Mouse (Mus musculus): ENCODE data around the gene Nckap5. TPM values are rescaled to one million over a fixed set of nuclear protein-coding genes. Genes with fewer than 3 reads are reported as not detected.

The Nckap5 gene
- total RNA-seq, 1 experiment from 2014 or later: 39.6 TPM

GRCm38 (mm10) chr1:126557791-126558294 is 272.8 kb downstream of the Nckap5 start:
- no peak for DNase-seq

- DNase-seq: no peak
Observed at GRCm38 (mm10) chr1:126547979-126548378, 282.6 kb downstream of the Nckap5 start.

GRCm38 (mm10) chr1:126544471-126544870 is 286.1 kb downstream of the Nckap5 start:
- no peak for DNase-seq

GRCm38 (mm10) chr1:126537223-126537757 is 293.3 kb downstream of the Nckap5 start:
- no peak for DNase-seq

- DNase-seq: no peak
Observed at GRCm38 (mm10) chr1:126535527-126535926, 295.1 kb downstream of the Nckap5 start.

GRCm38 (mm10) chr1:126534046-126534445 is 296.6 kb downstream of the Nckap5 start:
- DNase-seq: peak; percentile 12

- no peak for DNase-seq
Observed at GRCm38 (mm10) chr1:126528043-126528598, 302.5 kb downstream of the Nckap5 start.

- no peak for DNase-seq
Observed at GRCm38 (mm10) chr1:126518067-126518466, 312.5 kb downstream of the Nckap5 start.

GRCm38 (mm10) chr1:126517427-126517826 is 313.2 kb downstream of the Nckap5 start:
- no peak for DNase-seq

GRCm38 (mm10) chr1:126515054-126515756 is 315.4 kb downstream of the Nckap5 start:
- DNase-seq: no peak

- DNase-seq: no peak
Observed at GRCm38 (mm10) chr1:126511835-126512445, 318.7 kb downstream of the Nckap5 start.

- no peak for DNase-seq
Observed at GRCm38 (mm10) chr1:126504717-126505116, 325.9 kb downstream of the Nckap5 start.

- no peak for DNase-seq
Observed at GRCm38 (mm10) chr1:126502741-126503140, 327.9 kb downstream of the Nckap5 start.

- DNase-seq: no peak
Observed at GRCm38 (mm10) chr1:126496722-126497121, 333.9 kb downstream of the Nckap5 start.

- DNase-seq: peak; percentile 73
Observed at GRCm38 (mm10) chr1:126492206-126493071, 338.2 kb downstream of the Nckap5 start.

- DNase-seq: no peak
Observed at GRCm38 (mm10) chr1:126491412-126491811, 339.2 kb downstream of the Nckap5 start.

- DNase-seq: no peak
Observed at GRCm38 (mm10) chr1:126490256-126490655, 340.3 kb downstream of the Nckap5 start.

GRCm38 (mm10) chr1:126484664-126485087 is 345.9 kb downstream of the Nckap5 start:
- DNase-seq: peak; percentile 91

- DNase-seq: peak; percentile 68
Observed at GRCm38 (mm10) chr1:126483665-126484064, 346.9 kb downstream of the Nckap5 start.

- no peak for DNase-seq
Observed at GRCm38 (mm10) chr1:126481459-126482228, 349.0 kb downstream of the Nckap5 start.

GRCm38 (mm10) chr1:126473044-126473443 is 357.6 kb downstream of the Nckap5 start:
- DNase-seq: no peak

Data from adrenal gland, postnatal 14 days (tissue).